Mouse (Mus musculus): ENCODE data around the gene Tmigd3.

The Tmigd3 gene

GRCm38 (mm10) chr3:105838655-105839054, 32.0 kb upstream of the Tmigd3 start:
- Histone ChIP-seq H3K4me3 (replicated peaks; ENCODE audit: low read length) (no peak overlapping the region), H3K36me3 (ENCODE audit: insufficient read depth, low read length) (no peaks in the 10 kb centered on the region), H3K4me1 (replicated peaks; ENCODE audit: low read depth, low read length) (0 out of 2 replicates have a peak, but pooled peaks cover 4% of the 10 kb centered on the region), H3K27me3 (ENCODE audit: insufficient read depth, low read length) (no peaks in the 10 kb centered on the region), H3K9me3 (ENCODE audit: low read length) (no peaks in the 10 kb centered on the region)
- TF ChIP-seq POU5F1 (IDR thresholded peaks at IDR 0.05; ENCODE audit: borderline replicate concordance, low read length) = no peak
- no peak for TF ChIP-seq NANOG (IDR thresholded peaks at IDR 0.05; ENCODE audit: borderline replicate concordance, low read length)
- no peak for TF ChIP-seq CTCF (conservative IDR thresholded peaks at IDR 0.05; ENCODE audit: low read length)

GRCm38 (mm10) chr3:105839836-105840235, 30.9 kb upstream of the Tmigd3 start:
- TF ChIP-seq CTCF (conservative IDR thresholded peaks at IDR 0.05; ENCODE audit: low read length) (no peak), POU5F1 (IDR thresholded peaks at IDR 0.05; ENCODE audit: borderline replicate concordance, low read length) (no peak), NANOG (IDR thresholded peaks at IDR 0.05; ENCODE audit: borderline replicate concordance, low read length) (no peak)
- Histone ChIP-seq H3K9me3 (ENCODE audit: low read length) (no peaks in the 10 kb centered on the region), H3K4me3 (replicated peaks; ENCODE audit: low read length) (no peak overlapping the region), H3K4me1 (replicated peaks; ENCODE audit: low read depth, low read length) (0 out of 2 replicates have a peak, but pooled peaks cover 4% of the 10 kb centered on the region), H3K27me3 (ENCODE audit: insufficient read depth, low read length) (no peaks in the 10 kb centered on the region), H3K36me3 (ENCODE audit: insufficient read depth, low read length) (no peaks in the 10 kb centered on the region)

GRCm38 (mm10) chr3:105846294-105847069, 24.2 kb upstream of the Tmigd3 start:
- Histone ChIP-seq H3K9me3 (ENCODE audit: low read length) (no peaks in the 10 kb centered on the region), H3K27me3 (ENCODE audit: insufficient read depth, low read length) (no peaks in the 10 kb centered on the region; the same call in 1 of the 2 replicates), H3K36me3 (ENCODE audit: insufficient read depth, low read length) (no peaks in the 10 kb centered on the region), H3K4me3 (replicated peaks; ENCODE audit: low read length) (no peak overlapping the region), H3K4me1 (replicated peaks; ENCODE audit: low read depth, low read length) (no peaks in the 10 kb centered on the region)
- TF ChIP-seq CTCF (conservative IDR thresholded peaks at IDR 0.05; ENCODE audit: low read length) (no peak), NANOG (IDR thresholded peaks at IDR 0.05; ENCODE audit: borderline replicate concordance, low read length) (no peak), POU5F1 (IDR thresholded peaks at IDR 0.05; ENCODE audit: borderline replicate concordance, low read length) (no peak)

GRCm38 (mm10) chr3:105853781-105854180, 16.9 kb upstream of the Tmigd3 start:
- no peak overlapping the region for H3K4me3 ChIP-seq (replicated peaks; ENCODE audit: low read length)
- H3K4me1 ChIP-seq (replicated peaks; ENCODE audit: low read depth, low read length) = no peaks in the 10 kb centered on the region
- no peaks in the 10 kb centered on the region for H3K9me3 ChIP-seq (ENCODE audit: low read length)
- no peaks in the 10 kb centered on the region; the same call in 1 of the 2 replicates for H3K27me3 ChIP-seq (ENCODE audit: insufficient read depth, low read length)
- H3K36me3 ChIP-seq (ENCODE audit: insufficient read depth, low read length) = no peaks in the 10 kb centered on the region
- no peak for TF ChIP-seq CTCF (conservative IDR thresholded peaks at IDR 0.05; ENCODE audit: low read length)
- TF ChIP-seq POU5F1 (IDR thresholded peaks at IDR 0.05; ENCODE audit: borderline replicate concordance, low read length) = no peak
- TF ChIP-seq NANOG (IDR thresholded peaks at IDR 0.05; ENCODE audit: borderline replicate concordance, low read length) = no peak

GRCm38 (mm10) chr3:105854786-105855185, 15.9 kb upstream of the Tmigd3 start:
- Histone ChIP-seq H3K36me3 (ENCODE audit: insufficient read depth, low read length) (no peaks in the 10 kb centered on the region), H3K9me3 (ENCODE audit: low read length) (no peaks in the 10 kb centered on the region), H3K27me3 (ENCODE audit: insufficient read depth, low read length) (no peaks in the 10 kb centered on the region), H3K4me3 (replicated peaks; ENCODE audit: low read length) (no peak overlapping the region), H3K4me1 (replicated peaks; ENCODE audit: low read depth, low read length) (no peaks in the 10 kb centered on the region)
- TF ChIP-seq POU5F1 (IDR thresholded peaks at IDR 0.05; ENCODE audit: borderline replicate concordance, low read length) (no peak), NANOG (IDR thresholded peaks at IDR 0.05; ENCODE audit: borderline replicate concordance, low read length) (no peak), CTCF (conservative IDR thresholded peaks at IDR 0.05; ENCODE audit: low read length) (no peak)

- TF ChIP-seq POU5F1 (IDR thresholded peaks at IDR 0.05; ENCODE audit: borderline replicate concordance, low read length) (no peak), NANOG (IDR thresholded peaks at IDR 0.05; ENCODE audit: borderline replicate concordance, low read length) (no peak), CTCF (conservative IDR thresholded peaks at IDR 0.05; ENCODE audit: low read length) (no peak)
- Histone ChIP-seq H3K4me3 (replicated peaks; ENCODE audit: low read length) (no peak overlapping the region), H3K9me3 (ENCODE audit: low read length) (no peaks in the 10 kb centered on the region), H3K36me3 (ENCODE audit: insufficient read depth, low read length) (no peaks in the 10 kb centered on the region), H3K4me1 (replicated peaks; ENCODE audit: low read depth, low read length) (peaks cover 5% of the 10 kb centered on the region; the same call in 1 of the 2 replicates), H3K27me3 (ENCODE audit: insufficient read depth, low read length) (no peaks in the 10 kb centered on the region)
Measured at GRCm38 (mm10) chr3:105857513-105857912, 13.2 kb upstream of the Tmigd3 start.

- no peak for TF ChIP-seq POU5F1 (IDR thresholded peaks at IDR 0.05; ENCODE audit: borderline replicate concordance, low read length)
- TF ChIP-seq NANOG (IDR thresholded peaks at IDR 0.05; ENCODE audit: borderline replicate concordance, low read length) = no peak
- TF ChIP-seq CTCF (conservative IDR thresholded peaks at IDR 0.05; ENCODE audit: low read length) = no peak
- no peaks in the 10 kb centered on the region for H3K27me3 ChIP-seq (ENCODE audit: insufficient read depth, low read length)
- no peaks in the 10 kb centered on the region for H3K9me3 ChIP-seq (ENCODE audit: low read length)
- H3K36me3 ChIP-seq (ENCODE audit: insufficient read depth, low read length) = no peaks in the 10 kb centered on the region
- peaks cover 5% of the 10 kb centered on the region; the same call in 1 of the 2 replicates for H3K4me1 ChIP-seq (replicated peaks; ENCODE audit: low read depth, low read length)
- no peak overlapping the region for H3K4me3 ChIP-seq (replicated peaks; ENCODE audit: low read length)
Measured at GRCm38 (mm10) chr3:105861747-105862366, 8.8 kb upstream of the Tmigd3 start.

GRCm38 (mm10) chr3:105864123-105864522, 6.6 kb upstream of the Tmigd3 start:
- TF ChIP-seq CTCF (conservative IDR thresholded peaks at IDR 0.05; ENCODE audit: low read length) (no peak), POU5F1 (IDR thresholded peaks at IDR 0.05; ENCODE audit: borderline replicate concordance, low read length) (no peak), NANOG (IDR thresholded peaks at IDR 0.05; ENCODE audit: borderline replicate concordance, low read length) (no peak)
- Histone ChIP-seq H3K4me1 (replicated peaks; ENCODE audit: low read depth, low read length) (peaks cover 5% of the 10 kb centered on the region; the same call in 1 of the 2 replicates), H3K27me3 (ENCODE audit: insufficient read depth, low read length) (no peaks in the 10 kb centered on the region), H3K36me3 (ENCODE audit: insufficient read depth, low read length) (no peaks in the 10 kb centered on the region), H3K4me3 (replicated peaks; ENCODE audit: low read length) (no peak overlapping the region), H3K9me3 (ENCODE audit: low read length) (no peaks in the 10 kb centered on the region)
